Comparison of ENCODE assay signal across 8 mouse cellular contexts in genomic region chr5:143112281-143113246, GRCm38 (mm10). TPM values are rescaled to one million over a fixed set of nuclear protein-coding genes. Genes with fewer than 3 reads are reported as not detected.
A peak's percentile ranks its signal among the peaks of the same experiment; 100 is the strongest.
DNase-seq lines count a peak whose midpoint lies in the region; ATAC-seq and TF ChIP-seq lines count a peak whose summit lies in the region.

Gene Rnf216 (minus strand): TSS chr5:143112994.

- H3K4me3 ChIP-seq in forebrain, embryonic 10.5 days, result peak within 1 kb of the TSS; percentile 93
- peak within 1 kb of the TSS; percentile 80 for H3K4me3 ChIP-seq in heart, embryonic 15.5 days
- peak within 1 kb of the TSS; percentile 78 to 93 for H3K4me3 ChIP-seq in liver, embryonic 14.5 days (ENCODE audit: insufficient read depth in 1 of 2, low read depth in 2 of 2, low read length in 2 of 2)
- peak within 1 kb of the TSS; percentile 82 for H3K4me3 ChIP-seq in neural tube, embryonic 11.5 days (ENCODE audit: low read depth, low read length)
- H3K4me3 ChIP-seq in stomach, postnatal 0 days (ENCODE audit: low read depth, low read length), result peak within 1 kb of the TSS; percentile 95

- DNase-seq in CD8-positive naive resting alpha-beta T cell, adult 2 months (ENCODE audit: low read depth in 2 of 2, low spot score in 2 of 2), result peak; percentile 39 to 54
- DNase-seq in c-Kit-positive CD71-negative TER-119-negative erythroid progenitor cells, embryonic 14.5 days (ENCODE audit: low read depth), result peak; percentile 87
- DNase-seq in forebrain, embryonic 10.5 days (ENCODE audit: extremely low spot score, low spot score), result peak; percentile 94
- peak; percentile 94 to 96 for DNase-seq in kidney, postnatal 25 days
- DNase-seq in liver, embryonic 14.5 days (ENCODE audit: low read depth in 3 of 3, low spot score in 3 of 3), result peak; percentile 82 to 86 (median 86)
- DNase-seq in neural tube, embryonic 11.5 days (ENCODE audit: low spot score), result peak; percentile 94
- peak; percentile 94 for DNase-seq in stomach, postnatal 0 days (ENCODE audit: low spot score)

- H3K36me3 ChIP-seq in forebrain, embryonic 10.5 days (replicated peaks), result peaks cover 12% of the 10 kb centered on the region
- no peaks in the 10 kb centered on the region for H3K36me3 ChIP-seq in heart, embryonic 15.5 days
- H3K36me3 ChIP-seq in liver, embryonic 14.5 days (replicated peaks; ENCODE audit: control insufficient read depth, insufficient read depth, low read depth), result no peaks in the 10 kb centered on the region
- H3K36me3 ChIP-seq in neural tube, embryonic 11.5 days (ENCODE audit: control insufficient read depth, insufficient read depth, low read length), result no peaks in the 10 kb centered on the region
- H3K36me3 ChIP-seq in stomach, postnatal 0 days (ENCODE audit: control insufficient read depth, insufficient read depth, low read length), result no peaks in the 10 kb centered on the region

- TF ChIP-seq EP300 in liver, embryonic 14.5 days (IDR thresholded peaks at IDR 0.05; ENCODE audit: low read depth), result no peak
- no peak for TF ChIP-seq EP300 in stomach, postnatal 0 days (optimal IDR thresholded peaks at IDR 0.05)

- peak; percentile 90 for TF ChIP-seq CTCF in liver, embryonic 14.5 days (IDR thresholded peaks at IDR 0.05; ENCODE audit: low read depth)
- TF ChIP-seq CTCF in stomach, postnatal 0 days (IDR thresholded peaks at IDR 0.05; ENCODE audit: low read depth), result peak; percentile 80

- WGBS in forebrain, embryonic 10.5 days, result under 1% methylated on average over 110 of the region's 110 CpGs
- under 1% methylated on average over 93 of the region's 110 CpGs for WGBS in heart, embryonic 15.5 days
- 1% methylated on average over 104 of the region's 110 CpGs for WGBS in liver, embryonic 14.5 days (ENCODE audit: insufficient replicate concordance)
- 1% methylated on average over 98 of the region's 110 CpGs for WGBS in neural tube, embryonic 11.5 days
- WGBS in stomach, postnatal 0 days, result 1% methylated on average over 83 of the region's 110 CpGs

- no peaks in the 10 kb centered on the region for H3K27me3 ChIP-seq in forebrain, embryonic 10.5 days (ENCODE audit: poor library complexity, severe bottlenecking)
- no peaks in the 10 kb centered on the region for H3K27me3 ChIP-seq in heart, embryonic 15.5 days
- H3K27me3 ChIP-seq in liver, embryonic 14.5 days (ENCODE audit: control insufficient read depth, insufficient read depth, low read length), result no peaks in the 10 kb centered on the region
- no peaks in the 10 kb centered on the region for H3K27me3 ChIP-seq in neural tube, embryonic 11.5 days (ENCODE audit: control insufficient read depth, insufficient read depth, low read length)
- no peaks in the 10 kb centered on the region for H3K27me3 ChIP-seq in stomach, postnatal 0 days (ENCODE audit: control insufficient read depth, insufficient read depth, low read length)

- no peaks in the 10 kb centered on the region; the same call in 1 of the 2 replicates for H3K9me3 ChIP-seq in forebrain, embryonic 10.5 days
- H3K9me3 ChIP-seq in heart, embryonic 15.5 days (replicated peaks), result no peaks in the 10 kb centered on the region
- no peaks in the 10 kb centered on the region; the same call in 1 of the 2 replicates for H3K9me3 ChIP-seq in liver, embryonic 14.5 days (ENCODE audit: control insufficient read depth, low read length)
- H3K9me3 ChIP-seq in neural tube, embryonic 11.5 days (ENCODE audit: control insufficient read depth, low read length), result no peaks in the 10 kb centered on the region
- H3K9me3 ChIP-seq in stomach, postnatal 0 days (ENCODE audit: control insufficient read depth, low read length), result no peaks in the 10 kb centered on the region

- H3K27ac ChIP-seq in forebrain, embryonic 10.5 days, result peak within 1 kb of the TSS; percentile 97
- peak within 1 kb of the TSS; percentile 94 for H3K27ac ChIP-seq in heart, embryonic 15.5 days
- peak within 1 kb of the TSS; percentile 45 for H3K27ac ChIP-seq in liver, embryonic 14.5 days
- H3K27ac ChIP-seq in neural tube, embryonic 11.5 days (ENCODE audit: low read depth, low read length), result peak within 1 kb of the TSS; percentile 86
- H3K27ac ChIP-seq in stomach, postnatal 0 days (replicated peaks), result peak within 1 kb of the TSS; percentile 91

- H3K4me1 ChIP-seq in forebrain, embryonic 10.5 days, result peaks cover 22% of the 10 kb centered on the region
- H3K4me1 ChIP-seq in heart, embryonic 15.5 days (replicated peaks), result peaks cover 22% of the 10 kb centered on the region
- peaks cover 23 to 25% of the 10 kb centered on the region in 2 experiments for H3K4me1 ChIP-seq in liver, embryonic 14.5 days (replicated peaks; ENCODE audit: control insufficient read depth in 2 of 2, insufficient read depth in 2 of 2, low read length in 1 of 2)
- H3K4me1 ChIP-seq in neural tube, embryonic 11.5 days (ENCODE audit: control insufficient read depth, insufficient read depth, low read length), result no peaks in the 10 kb centered on the region
- no peaks in the 10 kb centered on the region for H3K4me1 ChIP-seq in stomach, postnatal 0 days (replicated peaks; ENCODE audit: control insufficient read depth, insufficient read depth)

- H3K9ac ChIP-seq in heart, embryonic 15.5 days, result peak within 1 kb of the TSS; percentile 85
- H3K9ac ChIP-seq in liver, embryonic 14.5 days (replicated peaks), result peak within 1 kb of the TSS; percentile 86
- H3K9ac ChIP-seq in neural tube, embryonic 11.5 days (ENCODE audit: low read length), result peak within 1 kb of the TSS; percentile 82
- H3K9ac ChIP-seq in stomach, postnatal 0 days (ENCODE audit: low read length), result peak within 1 kb of the TSS; percentile 95

- ATAC-seq in heart, embryonic 15.5 days (replicated peaks; ENCODE audit: insufficient number of reproducible peaks, insufficient read depth, low FRiP score, low read depth), result peak; percentile 95
- peak; percentile 92 for ATAC-seq in liver, embryonic 14.5 days (ENCODE audit: insufficient read depth)
- ATAC-seq in neural tube, embryonic 11.5 days (ENCODE audit: insufficient read depth, low FRiP score, low TSS enrichment), result peak; percentile 94
- peak; percentile 97 for ATAC-seq in stomach, postnatal 0 days (ENCODE audit: low FRiP score, low TSS enrichment)

- peak within 1 kb of the TSS; percentile 91 for H3K4me2 ChIP-seq in heart, embryonic 15.5 days
- H3K4me2 ChIP-seq in liver, embryonic 14.5 days (ENCODE audit: low read depth), result peak within 1 kb of the TSS; percentile 94
- peak within 1 kb of the TSS; percentile 56 for H3K4me2 ChIP-seq in neural tube, embryonic 11.5 days (ENCODE audit: low read depth)
- H3K4me2 ChIP-seq in stomach, postnatal 0 days (replicated peaks; ENCODE audit: low read depth), result peak within 1 kb of the TSS; percentile 90

RNA-seq across cellular contexts. Expression of gene Rnf216, which starts in this region (rescaled TPM):
- polyA plus RNA-seq in forebrain, embryonic 10.5 days (2016; fragmentation: Nextera tagmentation; extraction: Ambion mirVana), result 44.4 and 48.0 TPM in 2 replicates
- 23.9 and 27.5 TPM in 2 replicates for polyA plus RNA-seq in heart, embryonic 15.5 days (2015; fragmentation: Nextera tagmentation; extraction: Ambion mirVana)
- polyA plus RNA-seq in liver, embryonic 14.5 days (2012; rRNA removed), result 8.7 and 9.7 TPM in 2 replicates
- 10.8 and 12.3 TPM in 2 replicates for polyA plus RNA-seq in liver, embryonic 14.5 days (2014; fragmentation: Nextera tagmentation; extraction: Ambion mirVana)
- 30.6 and 31.5 TPM in 2 replicates for polyA plus RNA-seq in neural tube, embryonic 11.5 days (2014; fragmentation: Nextera tagmentation; extraction: Ambion mirVana)
- 15.4 and 15.6 TPM in 2 replicates for polyA plus RNA-seq in stomach, postnatal 0 days (2015; fragmentation: Nextera tagmentation; extraction: Ambion mirVana)

Comparison
In these comparisons a context has a peak if more than half of its experiments do, and no peak if none do; other contexts are left out.
1. Peak in every context shown above with its lines: DNase-seq, ATAC-seq, H3K4me3 ChIP-seq and H3K27ac ChIP-seq.
2. H3K27ac ChIP-seq: peak in every context shown above with its lines; median percentile 97 in forebrain, embryonic 10.5 days; 94 in heart, embryonic 15.5 days; 91 in stomach, postnatal 0 days; 86 in neural tube, embryonic 11.5 days; 45 in liver, embryonic 14.5 days.